Mouse (Mus musculus): Measurements from ENCODE around the gene Galr3. TPM values are rescaled to one million over a fixed set of nuclear protein-coding genes. Genes with fewer than 3 reads are reported as not detected.

Gene Galr3
- 0.31 and 1.8 TPM in 2 replicates for polyA plus RNA-seq (2012; ENCODE audit: low replicate concordance)

DNA sequence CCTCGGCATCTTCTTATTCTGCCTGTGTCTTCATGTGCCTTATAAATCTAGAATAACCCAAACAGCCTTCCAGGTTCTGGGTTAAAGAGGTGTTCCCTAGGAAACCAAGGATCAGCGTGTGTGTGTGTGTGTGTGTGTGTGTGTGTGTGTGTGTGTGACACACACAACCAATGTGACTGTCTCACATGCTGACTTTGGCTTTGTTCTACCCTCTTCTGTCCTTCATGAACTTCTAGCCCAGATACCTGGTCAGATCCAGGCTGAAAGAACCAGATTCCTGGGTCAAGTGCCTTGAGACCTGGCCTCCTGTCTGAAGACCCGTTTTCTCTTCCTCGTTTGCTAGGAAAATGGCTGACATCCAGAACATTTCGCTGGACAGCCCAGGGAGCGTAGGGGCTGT, at the start of gene Galr3:
TSS of gene Galr3 (plus strand) at position 301 of the 400 bp plus-strand sequence.

DNA sequence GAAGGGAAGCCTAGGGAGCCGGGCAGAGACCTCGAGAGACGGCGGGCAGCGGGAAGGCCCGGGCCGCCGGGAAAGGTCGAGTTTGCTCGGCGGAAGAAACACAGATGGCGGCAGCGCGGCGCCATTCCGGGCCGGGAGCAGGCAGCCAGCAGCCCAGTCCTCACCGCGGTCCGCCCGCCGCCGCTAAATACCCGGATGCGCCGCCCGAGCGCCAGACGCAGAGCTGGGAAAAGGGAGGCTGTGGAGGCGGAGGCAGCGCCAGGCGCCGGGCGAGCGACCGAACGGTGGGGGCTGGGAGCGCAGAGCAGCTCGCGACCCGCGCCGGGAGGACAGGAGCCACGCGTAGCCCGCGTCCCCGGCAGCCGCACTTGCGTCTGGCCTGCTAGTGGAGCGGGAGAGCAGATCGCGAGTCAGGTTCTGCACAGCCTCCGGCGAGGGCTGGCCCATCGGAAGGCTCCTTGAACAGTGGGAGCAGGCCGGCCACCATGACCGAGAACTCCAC, 13.4 kb upstream of the Galr3 start, which contains the start of gene H1f0:
TSS of gene H1f0 (plus strand) at position 214 of the 502 bp plus-strand sequence.

DNA sequence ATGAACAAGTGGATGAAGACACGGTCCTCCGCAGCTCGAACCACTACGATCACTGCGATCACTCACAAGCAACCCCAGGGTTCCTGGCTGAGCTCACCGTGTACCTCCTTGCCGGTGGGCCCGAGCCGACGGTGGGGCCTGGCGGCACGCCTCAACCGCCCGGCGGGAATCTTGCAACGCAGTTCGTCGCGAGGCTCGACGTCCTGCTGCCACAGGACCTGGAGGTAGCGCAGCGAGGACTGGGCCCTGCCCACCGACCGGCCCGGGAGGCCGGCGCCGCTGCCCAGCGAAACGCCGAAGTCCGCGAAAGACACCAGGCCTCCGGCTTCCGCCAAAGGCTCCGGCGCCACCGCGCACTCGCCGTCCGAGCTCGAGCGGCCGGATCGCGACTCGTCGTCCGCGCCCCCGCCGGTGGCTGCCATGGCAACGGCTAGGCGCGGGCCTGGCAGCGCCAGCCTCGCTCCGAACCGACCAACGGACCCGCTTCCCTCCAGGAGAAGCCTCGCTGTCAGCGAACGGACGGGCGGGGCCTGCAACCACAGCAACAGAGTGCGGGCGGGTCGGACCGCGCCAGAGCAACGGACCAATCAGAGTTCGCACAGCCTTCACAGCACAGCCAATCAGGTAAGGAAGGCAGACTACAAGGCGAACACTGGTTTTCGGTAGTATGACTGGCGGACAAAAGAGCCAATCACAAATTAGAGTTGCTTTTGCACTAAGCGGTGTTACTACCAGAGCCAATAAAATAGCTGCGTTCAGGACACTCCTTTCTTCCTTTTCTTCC, 20.9 kb downstream of the Galr3 start, which contains the start of gene Ankrd54:
TSS of gene Ankrd54 (minus strand) at position 518 of the 784 bp plus-strand sequence.

DNA sequence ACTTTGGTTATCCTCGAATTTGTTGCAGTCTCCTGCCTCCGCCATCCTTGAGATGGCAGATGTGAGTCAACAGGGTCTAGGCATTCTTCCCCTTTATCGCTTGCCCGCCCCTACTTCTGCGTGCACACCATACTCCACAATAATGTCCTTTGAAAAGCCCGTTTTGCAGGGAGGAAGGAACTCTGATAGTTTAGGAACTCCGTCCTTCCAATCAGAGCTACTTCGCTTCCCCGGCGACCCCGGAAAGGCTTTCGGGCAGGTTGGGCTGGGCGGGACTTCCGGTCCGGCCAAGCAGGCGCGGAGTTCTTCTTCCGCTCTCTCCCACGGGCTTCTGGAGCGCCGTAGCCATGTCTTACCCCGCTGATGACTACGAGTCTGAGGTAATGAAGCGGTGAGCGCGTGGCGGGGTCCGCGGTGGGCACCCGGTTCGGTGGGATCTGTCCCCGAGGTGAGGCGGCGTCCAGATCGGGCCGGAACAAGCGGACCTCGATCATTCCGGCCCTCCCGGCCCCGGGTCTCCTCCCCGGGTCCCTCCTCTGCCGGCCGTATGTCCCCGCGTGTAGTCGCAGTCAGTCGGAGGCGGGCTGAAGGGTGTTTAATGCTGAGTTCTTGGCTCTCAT, 33.3 kb downstream of the Galr3 start, which contains the start of gene Eif3l:
TSS of gene Eif3l (plus strand) at position 267 of the 620 bp plus-strand sequence.

Other genes with a start within 250 kb of the Galr3 start
- gene Card10, start 238.8 kb upstream of the Galr3 start, polyA plus RNA-seq (2012; ENCODE audit: low replicate concordance), result 2.7 and 19.9 TPM in 2 replicates
- 0.22 and 2.4 TPM in 2 replicates for gene Cdc42ep1, start 199.3 kb upstream of the Galr3 start, polyA plus RNA-seq (2012; ENCODE audit: low replicate concordance)
- gene Lgals2, start 186.4 kb upstream of the Galr3 start, polyA plus RNA-seq (2012; ENCODE audit: low replicate concordance), result not detected in 2 replicates
- 142 and 325 TPM in 2 replicates for gene Gga1, start 164.7 kb upstream of the Galr3 start, polyA plus RNA-seq (2012; ENCODE audit: low replicate concordance)
- gene Gm49510, start 142.2 kb upstream of the Galr3 start, polyA plus RNA-seq (2012; ENCODE audit: low replicate concordance), result 3.0 and 4.4 TPM in 2 replicates
- 582 and 2,232 TPM in 2 replicates for gene Sh3bp1, start 142.1 kb upstream of the Galr3 start, polyA plus RNA-seq (2012; ENCODE audit: low replicate concordance)
- gene Pdxp, start 128.0 kb upstream of the Galr3 start, polyA plus RNA-seq (2012; ENCODE audit: low replicate concordance), result 12.5 and 16.3 TPM in 2 replicates
- 53.3 and 226 TPM in 2 replicates for gene Lgals1, start 115.2 kb upstream of the Galr3 start, polyA plus RNA-seq (2012; ENCODE audit: low replicate concordance)
- gene Nol12, start 107.0 kb upstream of the Galr3 start, polyA plus RNA-seq (2012; ENCODE audit: low replicate concordance), result 13.2 and 25.0 TPM in 2 replicates
- gene Triobp, start 94.2 kb upstream of the Galr3 start, polyA plus RNA-seq (2012; ENCODE audit: low replicate concordance), result 97.8 and 205 TPM in 2 replicates
- gene H1f0, start 13.4 kb upstream of the Galr3 start, polyA plus RNA-seq (2012; ENCODE audit: low replicate concordance), result 34.8 and 92.6 TPM in 2 replicates
- 26.8 and 56.0 TPM in 2 replicates for gene Ankrd54, start 21.0 kb downstream of the Galr3 start, polyA plus RNA-seq (2012; ENCODE audit: low replicate concordance)
- gene Eif3l, start 33.3 kb downstream of the Galr3 start, polyA plus RNA-seq (2012; ENCODE audit: low replicate concordance), result 8.5 and 20.0 TPM in 2 replicates
- 58.3 and 190 TPM in 2 replicates for gene Micall1, start 67.0 kb downstream of the Galr3 start, polyA plus RNA-seq (2012; ENCODE audit: low replicate concordance)
- gene Polr2f, start 99.1 kb downstream of the Galr3 start, polyA plus RNA-seq (2012; ENCODE audit: low replicate concordance), result 43.4 and 99.7 TPM in 2 replicates
- gene 1700088E04Rik, start 99.4 kb downstream of the Galr3 start, polyA plus RNA-seq (2012; ENCODE audit: low replicate concordance), result not detected in 2 replicates
- 0.09 TPM in 1 of 2 replicates, not detected in the other for gene Sox10, start 123.4 kb downstream of the Galr3 start, polyA plus RNA-seq (2012; ENCODE audit: low replicate concordance)
- gene Pick1, start 187.3 kb downstream of the Galr3 start, polyA plus RNA-seq (2012; ENCODE audit: low replicate concordance), result 17.2 and 41.5 TPM in 2 replicates
- not detected in 2 replicates for gene Gm49486, start 187.5 kb downstream of the Galr3 start, polyA plus RNA-seq (2012; ENCODE audit: low replicate concordance)
- not detected in 2 replicates for gene Slc16a8, start 212.9 kb downstream of the Galr3 start, polyA plus RNA-seq (2012; ENCODE audit: low replicate concordance)
- 0.15 and 0.98 TPM in 2 replicates for gene Baiap2l2, start 243.7 kb downstream of the Galr3 start, polyA plus RNA-seq (2012; ENCODE audit: low replicate concordance)